Mouse (Mus musculus): Measurements from ENCODE around the gene Phka2. TPM values are rescaled to one million over a fixed set of nuclear protein-coding genes. Genes with fewer than 3 reads are reported as not detected.

The Phka2 gene
- polyA plus RNA-seq (2017; shearing (Covaris generic)), result 16.9 TPM

GRCm38 (mm10) chrX:160502048-160503041 lies at the start of gene Phka2:
Gene Phka2 (plus strand): TSS chrX:160502166.

Other genes starting within 250 kb of the Phka2 start
- gene Adgrg2, start 111.5 kb upstream of the Phka2 start, polyA plus RNA-seq (2017; shearing (Covaris generic)), result not detected
- not detected for gene Ppef1, start 233.6 kb downstream of the Phka2 start, polyA plus RNA-seq (2017; shearing (Covaris generic))